34 mouse cellular contexts compared by ENCODE assay signal in genomic region chr9:24789396-24789795, GRCm38 (mm10). TPM values are rescaled to one million over a fixed set of nuclear protein-coding genes. Genes with fewer than 3 reads are reported as not detected.
"Had no signal": no experiment of that assay in that cellular context is flagged by ENCODE, and none has a peak within 500 bp of the region (broad histone marks: within the 10 kb centered on the region; RNA-seq: fewer than 3 reads in every experiment).

No protein-coding gene starts in this region.

- H3K4me2 ChIP-seq: embryonic facial prominence, embryonic 12.5 days; embryonic facial prominence, embryonic 13.5 days; embryonic facial prominence, embryonic 15.5 days; forebrain, embryonic 12.5 days; forebrain, embryonic 13.5 days; forebrain, embryonic 15.5 days had no signal

- H3K9me3 ChIP-seq: embryonic facial prominence, embryonic 10.5 days; embryonic facial prominence, embryonic 12.5 days; embryonic facial prominence, embryonic 13.5 days; embryonic facial prominence, embryonic 15.5 days; forebrain, embryonic 10.5 days; forebrain, embryonic 12.5 days; forebrain, embryonic 13.5 days; forebrain, embryonic 15.5 days had no signal

- H3K27ac ChIP-seq: embryonic facial prominence, embryonic 10.5 days; embryonic facial prominence, embryonic 12.5 days; embryonic facial prominence, embryonic 13.5 days; embryonic facial prominence, embryonic 15.5 days; forebrain, embryonic 10.5 days; forebrain, embryonic 12.5 days; forebrain, embryonic 13.5 days; forebrain, embryonic 15.5 days; gastrocnemius, adult 2 months; heart, adult 2 months had no signal

- H3K4me1 ChIP-seq: embryonic facial prominence, embryonic 10.5 days; embryonic facial prominence, embryonic 12.5 days; embryonic facial prominence, embryonic 13.5 days; embryonic facial prominence, embryonic 15.5 days; forebrain, embryonic 10.5 days; forebrain, embryonic 12.5 days; forebrain, embryonic 13.5 days; forebrain, embryonic 15.5 days had no signal

- DNase-seq: cerebellum, adult 8-10 months; cerebellum, adult 9-10 months; cerebellum, adult 9-11 months; cerebellum, postnatal 14 days; cerebellum, postnatal 25 days; cerebellum, postnatal 36 days; embryo, embryonic 11 days; forebrain, postnatal 0 days; gastrocnemius, adult 2 months; gastrocnemius, postnatal 10 days; gastrocnemius, postnatal 14 days; gastrocnemius, postnatal 25 days; gastrocnemius, postnatal 36 days; heart, adult 11 months; heart, adult 18-20 months; heart, adult 2 months had no signal

- H3K4me3 ChIP-seq: embryonic facial prominence, embryonic 10.5 days; embryonic facial prominence, embryonic 12.5 days; embryonic facial prominence, embryonic 13.5 days; embryonic facial prominence, embryonic 15.5 days; erythroblast, embryonic 14.5 days; forebrain, embryonic 10.5 days; forebrain, embryonic 12.5 days; forebrain, embryonic 13.5 days; forebrain, embryonic 15.5 days; gastrocnemius, adult 2 months; heart, adult 2 months had no signal

- H3K36me3 ChIP-seq: embryonic facial prominence, embryonic 10.5 days; embryonic facial prominence, embryonic 12.5 days; embryonic facial prominence, embryonic 13.5 days; embryonic facial prominence, embryonic 15.5 days; forebrain, embryonic 10.5 days; forebrain, embryonic 12.5 days; forebrain, embryonic 15.5 days had no signal

- H3K27me3 ChIP-seq: embryonic facial prominence, embryonic 13.5 days; embryonic facial prominence, embryonic 15.5 days; forebrain, embryonic 12.5 days; forebrain, embryonic 13.5 days; forebrain, embryonic 15.5 days had no signal

- H3K9ac ChIP-seq: embryonic facial prominence, embryonic 12.5 days; embryonic facial prominence, embryonic 13.5 days; embryonic facial prominence, embryonic 15.5 days; forebrain, embryonic 12.5 days; forebrain, embryonic 13.5 days; forebrain, embryonic 15.5 days; forebrain, postnatal 0 days had no signal

- ATAC-seq: forebrain, embryonic 13.5 days; forebrain, embryonic 14.5 days; forebrain, embryonic 15.5 days; forebrain, embryonic 16.5 days; forebrain, postnatal 0 days had no signal

RNA-seq across cellular contexts. Expression of gene Tbx20, which starts 15.3 kb away (rescaled TPM):
- total RNA-seq: common myeloid progenitor, adult 5-6 weeks; gastrocnemius, adult 18-20 months; gastrocnemius, adult 2 months; gastrocnemius, adult 8-10 months; gastrocnemius, postnatal 10 days; gastrocnemius, postnatal 14 days; gastrocnemius, postnatal 25 days; gastrocnemius, postnatal 36 days; granulocyte monocyte progenitor cell, adult 5-6 weeks had no signal
- polyA plus RNA-seq: cortical plate, adult 2 months; embryonic facial prominence, embryonic 15.5 days; erythroblast, embryonic 14.5 days; forebrain, embryonic 16.5 days; forebrain, postnatal 0 days; frontal cortex, adult 2 months; gonadal fat pad, adult 2 months had no signal
